Mouse (Mus musculus): ENCODE measurements at regions not wholly inside any gene's neighbourhood (a gene's known extent, or its start where the extent isn't known, plus 50 kb on each side); places are given as distances from the start of the nearest gene placed in this dataset.

GRCm38 (mm10) chr12:25628081-25628480 is 531.1 kb upstream of the Id2 start:
- ATAC-seq (ENCODE audit: insufficient number of reproducible peaks, insufficient read depth, low FRiP score, low TSS enrichment) = no peak
- H3K4me3 ChIP-seq = no peak overlapping the region

GRCm38 (mm10) chr12:25625858-25626257 is 528.9 kb upstream of the Id2 start:
- ATAC-seq (ENCODE audit: insufficient number of reproducible peaks, insufficient read depth, low FRiP score, low TSS enrichment) = no peak
- Histone ChIP-seq H3K9me3 (no peaks in the 10 kb centered on the region), H3K27ac (no peak overlapping the region), H3K4me1 (no peaks in the 10 kb centered on the region), H3K4me2 (replicated peaks) (no peak overlapping the region), H3K9ac (no peak overlapping the region), H3K4me3 (no peak overlapping the region), H3K36me3 (no peaks in the 10 kb centered on the region), H3K27me3 (no peaks in the 10 kb centered on the region)
- whole genome bisulfite sequencing = 23% methylated on average over 1 of the region's 1 CpGs

More at GRCm38 (mm10) chr12:25628081-25628480, 531.1 kb upstream of the Id2 start:
- Histone ChIP-seq H3K9me3 (no peaks in the 10 kb centered on the region), H3K27ac (no peak overlapping the region), H3K4me1 (no peaks in the 10 kb centered on the region), H3K27me3 (no peaks in the 10 kb centered on the region), H3K9ac (no peak overlapping the region), H3K4me2 (replicated peaks) (no peak overlapping the region), H3K36me3 (no peaks in the 10 kb centered on the region)

GRCm38 (mm10) chr12:25623449-25623848 is 526.5 kb upstream of the Id2 start:
- 96% methylated on average over 2 of the region's 2 CpGs for WGBS
- ATAC-seq (ENCODE audit: insufficient number of reproducible peaks, insufficient read depth, low FRiP score, low TSS enrichment) = no peak
- H3K4me3 ChIP-seq = no peak overlapping the region
- no peaks in the 10 kb centered on the region for H3K4me1 ChIP-seq
- H3K9ac ChIP-seq = no peak overlapping the region
- H3K27ac ChIP-seq = no peak overlapping the region
- H3K9me3 ChIP-seq = no peaks in the 10 kb centered on the region
- H3K27me3 ChIP-seq = no peaks in the 10 kb centered on the region
- no peaks in the 10 kb centered on the region for H3K36me3 ChIP-seq
- no peak overlapping the region for H3K4me2 ChIP-seq (replicated peaks)

- no peaks in the 10 kb centered on the region for H3K9me3 ChIP-seq
- H3K9ac ChIP-seq = no peak overlapping the region
- H3K36me3 ChIP-seq = no peaks in the 10 kb centered on the region
- H3K4me2 ChIP-seq (replicated peaks) = no peak overlapping the region
- no peak for ATAC-seq (ENCODE audit: insufficient number of reproducible peaks, insufficient read depth, low FRiP score, low TSS enrichment)
- H3K27me3 ChIP-seq = no peaks in the 10 kb centered on the region
- H3K4me1 ChIP-seq = peaks cover 6% of the 10 kb centered on the region; the same call in 1 of the 2 replicates
- H3K4me3 ChIP-seq = no peak overlapping the region
- 91% methylated on average over 2 of the region's 2 CpGs for WGBS
- H3K27ac ChIP-seq = no peak overlapping the region
Observed at GRCm38 (mm10) chr12:25621142-25621541, 524.2 kb upstream of the Id2 start.

GRCm38 (mm10) chr12:25617521-25617920 is 520.6 kb upstream of the Id2 start:
- Histone ChIP-seq H3K4me3 (no peak overlapping the region), H3K27me3 (no peaks in the 10 kb centered on the region), H3K9me3 (no peaks in the 10 kb centered on the region), H3K4me1 (peaks cover 6% of the 10 kb centered on the region; the same call in 1 of the 2 replicates), H3K36me3 (no peaks in the 10 kb centered on the region), H3K27ac (no peak overlapping the region; the same call in 1 of the 2 replicates), H3K9ac (no peak overlapping the region), H3K4me2 (replicated peaks) (no peak overlapping the region)
- WGBS = 22% methylated on average over 5 of the region's 5 CpGs
- ATAC-seq (ENCODE audit: insufficient number of reproducible peaks, insufficient read depth, low FRiP score, low TSS enrichment) = no peak

GRCm38 (mm10) chr12:25615377-25615776 is 518.4 kb upstream of the Id2 start:
- ATAC-seq (ENCODE audit: insufficient number of reproducible peaks, insufficient read depth, low FRiP score, low TSS enrichment) = no peak
- 81% methylated on average over 3 of the region's 3 CpGs for WGBS

GRCm38 (mm10) chr12:25613473-25613872 is 516.5 kb upstream of the Id2 start:
- H3K4me2 ChIP-seq (replicated peaks) = no peak overlapping the region
- H3K27me3 ChIP-seq = no peaks in the 10 kb centered on the region
- ATAC-seq (ENCODE audit: insufficient number of reproducible peaks, insufficient read depth, low FRiP score, low TSS enrichment) = no peak
- no peaks in the 10 kb centered on the region for H3K36me3 ChIP-seq
- H3K4me1 ChIP-seq = peaks cover 11% of the 10 kb centered on the region
- no peak overlapping the region for H3K27ac ChIP-seq
- H3K9me3 ChIP-seq = no peaks in the 10 kb centered on the region
- no peak overlapping the region for H3K4me3 ChIP-seq
- no peak overlapping the region for H3K9ac ChIP-seq

More at GRCm38 (mm10) chr12:25615377-25615776, 518.4 kb upstream of the Id2 start:
- Histone ChIP-seq H3K4me2 (replicated peaks) (no peak overlapping the region), H3K9me3 (no peaks in the 10 kb centered on the region), H3K27me3 (no peaks in the 10 kb centered on the region), H3K4me1 (peaks cover 6% of the 10 kb centered on the region; the same call in 1 of the 2 replicates), H3K4me3 (no peak overlapping the region), H3K9ac (no peak overlapping the region), H3K27ac (no peak overlapping the region), H3K36me3 (no peaks in the 10 kb centered on the region)

- no peaks in the 10 kb centered on the region for H3K27me3 ChIP-seq
- H3K4me2 ChIP-seq (replicated peaks) = no peak overlapping the region
- WGBS = 52% methylated on average over 2 of the region's 2 CpGs
- no peak overlapping the region for H3K9ac ChIP-seq
- no peaks in the 10 kb centered on the region for H3K36me3 ChIP-seq
- ATAC-seq (ENCODE audit: insufficient number of reproducible peaks, insufficient read depth, low FRiP score, low TSS enrichment) = no peak
- no peak overlapping the region for H3K27ac ChIP-seq
- H3K4me3 ChIP-seq = no peak overlapping the region
- H3K4me1 ChIP-seq = peaks cover 5% of the 10 kb centered on the region; the same call in 1 of the 2 replicates
- no peaks in the 10 kb centered on the region for H3K9me3 ChIP-seq
Observed at GRCm38 (mm10) chr12:25609045-25609444, 512.1 kb upstream of the Id2 start.

- H3K9ac ChIP-seq = no peak overlapping the region
- no peaks in the 10 kb centered on the region for H3K27me3 ChIP-seq
- no peak overlapping the region for H3K4me3 ChIP-seq
- peaks cover 5% of the 10 kb centered on the region; the same call in 1 of the 2 replicates for H3K4me1 ChIP-seq
- H3K27ac ChIP-seq = no peak overlapping the region
- no peaks in the 10 kb centered on the region for H3K36me3 ChIP-seq
- 88% methylated on average over 3 of the region's 3 CpGs for WGBS
- H3K4me2 ChIP-seq (replicated peaks) = no peak overlapping the region
- no peaks in the 10 kb centered on the region for H3K9me3 ChIP-seq
- ATAC-seq (ENCODE audit: insufficient number of reproducible peaks, insufficient read depth, low FRiP score, low TSS enrichment) = no peak
Observed at GRCm38 (mm10) chr12:25605396-25605795, 508.5 kb upstream of the Id2 start.

- Histone ChIP-seq H3K4me1 (no peaks in the 10 kb centered on the region), H3K9ac (no peak overlapping the region), H3K9me3 (no peaks in the 10 kb centered on the region; the same call in 1 of the 2 replicates), H3K36me3 (no peaks in the 10 kb centered on the region), H3K27ac (no peak overlapping the region), H3K4me3 (no peak overlapping the region), H3K4me2 (replicated peaks) (no peak overlapping the region), H3K27me3 (no peaks in the 10 kb centered on the region)
- 89% methylated on average over 2 of the region's 2 CpGs for WGBS
- no peak for ATAC-seq (ENCODE audit: insufficient number of reproducible peaks, insufficient read depth, low FRiP score, low TSS enrichment)
Observed at GRCm38 (mm10) chr12:25590262-25590661, 493.3 kb upstream of the Id2 start.

GRCm38 (mm10) chr12:25585746-25586145 is 488.8 kb upstream of the Id2 start:
- Histone ChIP-seq H3K9me3 (no peaks in the 10 kb centered on the region), H3K27ac (no peak overlapping the region), H3K36me3 (no peaks in the 10 kb centered on the region), H3K4me2 (replicated peaks) (no peak overlapping the region), H3K9ac (no peak overlapping the region), H3K27me3 (no peaks in the 10 kb centered on the region), H3K4me3 (no peak overlapping the region), H3K4me1 (no peaks in the 10 kb centered on the region)
- no peak for ATAC-seq (ENCODE audit: insufficient number of reproducible peaks, insufficient read depth, low FRiP score, low TSS enrichment)
- 84% methylated on average over 3 of the region's 3 CpGs for WGBS

GRCm38 (mm10) chr12:25579407-25579806 is 482.5 kb upstream of the Id2 start:
- no peaks in the 10 kb centered on the region for H3K36me3 ChIP-seq
- H3K9ac ChIP-seq = no peak overlapping the region
- 90% methylated on average over 8 of the region's 8 CpGs for WGBS
- no peak overlapping the region for H3K4me2 ChIP-seq (replicated peaks)
- no peak overlapping the region for H3K27ac ChIP-seq
- no peaks in the 10 kb centered on the region for H3K9me3 ChIP-seq
- H3K4me1 ChIP-seq = no peaks in the 10 kb centered on the region
- no peak for ATAC-seq (ENCODE audit: insufficient number of reproducible peaks, insufficient read depth, low FRiP score, low TSS enrichment)
- no peaks in the 10 kb centered on the region for H3K27me3 ChIP-seq
- no peak overlapping the region for H3K4me3 ChIP-seq

- H3K4me1 ChIP-seq = no peaks in the 10 kb centered on the region
- H3K4me2 ChIP-seq (replicated peaks) = no peak overlapping the region
- ATAC-seq (ENCODE audit: insufficient number of reproducible peaks, insufficient read depth, low FRiP score, low TSS enrichment) = no peak
- no peak overlapping the region for H3K9ac ChIP-seq
- no peaks in the 10 kb centered on the region for H3K9me3 ChIP-seq
- H3K27me3 ChIP-seq = no peaks in the 10 kb centered on the region
- 92% methylated on average over 2 of the region's 2 CpGs for WGBS
- H3K4me3 ChIP-seq = no peak overlapping the region
- H3K27ac ChIP-seq = no peak overlapping the region
- H3K36me3 ChIP-seq = no peaks in the 10 kb centered on the region
Observed at GRCm38 (mm10) chr12:25565131-25565530, 468.2 kb upstream of the Id2 start.

All from embryonic facial prominence, embryonic 12.5 days (tissue).